In the genomic region with DNA sequence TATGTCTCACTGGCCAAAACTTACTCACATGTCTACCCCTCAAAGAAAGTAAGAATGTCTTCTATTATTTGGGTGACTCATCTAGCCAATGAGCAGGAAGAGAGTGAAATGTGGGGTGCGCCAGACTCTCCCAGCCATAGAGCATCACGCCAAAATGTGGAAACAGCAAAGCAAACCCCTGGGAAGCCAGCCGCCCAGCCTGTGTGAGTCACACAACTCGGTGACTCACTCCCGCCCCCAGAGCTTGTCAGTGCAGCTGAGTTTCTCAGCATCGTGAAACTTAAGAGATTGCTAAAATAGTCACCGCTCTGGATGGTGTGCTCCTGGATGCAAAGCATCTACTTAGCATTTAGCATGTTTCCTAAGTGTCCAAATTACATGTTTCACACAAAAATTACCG, we compare ENCODE assay signal across 8 mouse cellular contexts. TPM values are rescaled to one million over a fixed set of nuclear protein-coding genes. Genes with fewer than 3 reads are reported as not detected.
DNase-seq lines count a peak whose midpoint lies in the region; ATAC-seq lines count a peak whose summit lies in the region.

No protein-coding gene starts in this region.

- no peaks in the 10 kb centered on the region for H3K27me3 ChIP-seq in neural tube, embryonic 11.5 days (ENCODE audit: control insufficient read depth, insufficient read depth, low read length)
- no peaks in the 10 kb centered on the region for H3K27me3 ChIP-seq in embryonic facial prominence, embryonic 15.5 days
- H3K27me3 ChIP-seq in heart, embryonic 12.5 days (replicated peaks), result no peaks in the 10 kb centered on the region

- 65% methylated on average over 8 of the region's 8 CpGs for WGBS in neural tube, embryonic 11.5 days
- 20% methylated on average over 8 of the region's 8 CpGs for WGBS in embryonic facial prominence, embryonic 15.5 days
- 13% methylated on average over 8 of the region's 8 CpGs for WGBS in heart, embryonic 12.5 days

- no peaks in the 10 kb centered on the region for H3K9me3 ChIP-seq in neural tube, embryonic 11.5 days (ENCODE audit: control insufficient read depth, low read length)
- no peaks in the 10 kb centered on the region for H3K9me3 ChIP-seq in embryonic facial prominence, embryonic 15.5 days (replicated peaks)
- H3K9me3 ChIP-seq in heart, embryonic 12.5 days (replicated peaks), result no peaks in the 10 kb centered on the region

- no peaks in the 10 kb centered on the region for H3K4me1 ChIP-seq in neural tube, embryonic 11.5 days (ENCODE audit: control insufficient read depth, insufficient read depth, low read length)
- H3K4me1 ChIP-seq in embryonic facial prominence, embryonic 15.5 days, result peaks cover 14% of the 10 kb centered on the region; the same call in 1 of the 2 replicates
- peaks cover 8% of the 10 kb centered on the region for H3K4me1 ChIP-seq in heart, embryonic 12.5 days (replicated peaks)

- H3K9ac ChIP-seq in neural tube, embryonic 11.5 days (ENCODE audit: low read length), result no peak overlapping the region
- no peak overlapping the region for H3K9ac ChIP-seq in embryonic facial prominence, embryonic 15.5 days
- H3K9ac ChIP-seq in heart, embryonic 12.5 days, result no peak overlapping the region

- DNase-seq in neural tube, embryonic 11.5 days (ENCODE audit: low spot score), result no peak
- DNase-seq in neural tube, embryonic 10.5 days (ENCODE audit: extremely low spot score, low spot score), result no peak
- peak; percentile 36 for DNase-seq in layer of hippocampus, adult 9-10 months (ENCODE audit: low spot score)
- DNase-seq in lung, postnatal 14 days, result peak; percentile 44
- peak; percentile 78 for DNase-seq in right cerebral cortex, postnatal 14 days
- DNase-seq in thymus, postnatal 36 days, result no peak

- H3K36me3 ChIP-seq in neural tube, embryonic 11.5 days (ENCODE audit: control insufficient read depth, insufficient read depth, low read length), result no peaks in the 10 kb centered on the region
- no peaks in the 10 kb centered on the region for H3K36me3 ChIP-seq in embryonic facial prominence, embryonic 15.5 days
- no peaks in the 10 kb centered on the region for H3K36me3 ChIP-seq in heart, embryonic 12.5 days

- ATAC-seq in neural tube, embryonic 11.5 days (ENCODE audit: insufficient read depth, low FRiP score, low TSS enrichment), result no peak
- ATAC-seq in embryonic facial prominence, embryonic 15.5 days (ENCODE audit: insufficient number of reproducible peaks, low FRiP score, low TSS enrichment, low read depth), result peak; percentile 81
- ATAC-seq in heart, embryonic 12.5 days (ENCODE audit: insufficient number of reproducible peaks, low FRiP score), result peak; percentile 46; the same call in 1 of the 2 replicates

- H3K4me3 ChIP-seq in neural tube, embryonic 11.5 days (ENCODE audit: low read depth, low read length), result no peak overlapping the region
- H3K4me3 ChIP-seq in embryonic facial prominence, embryonic 15.5 days (replicated peaks), result peak overlapping the region; percentile 16; the same call in 1 of the 2 replicates
- H3K4me3 ChIP-seq in heart, embryonic 12.5 days, result peak overlapping the region; percentile 35

- no peak overlapping the region for H3K27ac ChIP-seq in neural tube, embryonic 11.5 days (ENCODE audit: low read depth, low read length)
- H3K27ac ChIP-seq in embryonic facial prominence, embryonic 15.5 days (replicated peaks), result peak overlapping the region; percentile 63
- no peak overlapping the region for H3K27ac ChIP-seq in heart, embryonic 12.5 days (ENCODE audit: poor library complexity, severe bottlenecking)

- peak overlapping the region; percentile 9; the same call in 1 of the 2 replicates for H3K4me2 ChIP-seq in neural tube, embryonic 11.5 days (ENCODE audit: low read depth)
- H3K4me2 ChIP-seq in embryonic facial prominence, embryonic 15.5 days (replicated peaks), result peak overlapping the region; percentile 28
- H3K4me2 ChIP-seq in heart, embryonic 12.5 days, result peak overlapping the region; percentile 62

RNA-seq across cellular contexts. Expression of a gene that starts 28.9 kb away (rescaled TPM):
- 15.1 TPM in 2 replicates for polyA plus RNA-seq in neural tube, embryonic 11.5 days (2014; fragmentation: Nextera tagmentation; extraction: Ambion mirVana)
- 9.8 and 11.3 TPM in 2 replicates for polyA plus RNA-seq in embryonic facial prominence, embryonic 15.5 days (2015; fragmentation: Nextera tagmentation; extraction: Ambion mirVana)
- 12.4 and 14.0 TPM in 2 replicates for polyA plus RNA-seq in heart, embryonic 12.5 days (2016; fragmentation: Nextera tagmentation; extraction: Ambion mirVana)

Comparison
In these comparisons a context has a peak if more than half of its experiments do, and no peak if none do; other contexts are left out.
1. DNase-seq: peak in layer of hippocampus, adult 9-10 months (single experiment), lung, postnatal 14 days (single experiment) and right cerebral cortex, postnatal 14 days (single experiment); none in neural tube, embryonic 11.5 days (single experiment), neural tube, embryonic 10.5 days (single experiment) and thymus, postnatal 36 days (0 of 2).
2. H3K4me2 ChIP-seq: peak in every context shown above with its lines; median percentile 62 in heart, embryonic 12.5 days; 28 in embryonic facial prominence, embryonic 15.5 days; 9 in neural tube, embryonic 11.5 days.